Mouse (Mus musculus) heart, embryonic 13.5 days (tissue): ENCODE results near the gene Nynrin. TPM values are rescaled to one million over a fixed set of nuclear protein-coding genes. Genes with fewer than 3 reads are reported as not detected.

Source experiments
- ATAC-seq: fragments of 200-750 bp; cut with Nextera tagmentation; 2 replicates; pipeline ENCODE4 v1.8.0; 2017; ENCODE audit warnings: moderate TSS enrichment; ENCODE audit not compliant: insufficient number of reproducible peaks, low FRiP score, low TSS enrichment; ENCODE audit errors: extremely low read depth
- H3K27ac ChIP-seq: fragments of 300-500 bp; sonication (generic); replicated peaks from 2 replicates; pipeline ENCODE4 v1.5.1; 2015; ENCODE audit warnings: moderate library complexity, mild to moderate bottlenecking, inconsistent platforms
- H3K27me3 ChIP-seq: fragments of 300-500 bp; sonication (generic); replicated peaks from 2 replicates; pipeline ENCODE4 v1.6.1; 2015; ENCODE audit warnings: mild to moderate bottlenecking, inconsistent platforms
- H3K36me3 ChIP-seq: fragments of 300-500 bp; sonication (generic); 2 replicates; pipeline ENCODE4 v1.6.1; 2015; ENCODE audit warnings: mild to moderate bottlenecking, inconsistent platforms
- H3K4me1 ChIP-seq: fragments of 300-500 bp; sonication (generic); 2 replicates; pipeline ENCODE4 v1.6.1; 2015; ENCODE audit warnings: inconsistent platforms
- H3K4me2 ChIP-seq: fragments of 300-500 bp; sonication (generic); 2 replicates; pipeline ENCODE4 v1.6.1; 2015; ENCODE audit warnings: inconsistent platforms, mild to moderate bottlenecking, moderate library complexity
- H3K4me3 ChIP-seq: fragments of 300-500 bp; sonication (generic); 2 replicates; pipeline ENCODE4 v1.5.1; 2015; ENCODE audit warnings: moderate library complexity, mild to moderate bottlenecking, inconsistent platforms
- H3K9ac ChIP-seq: fragments of 300-500 bp; sonication (generic); 2 replicates; pipeline ENCODE4 v1.6.1; 2015; ENCODE audit warnings: inconsistent platforms, mild to moderate bottlenecking, moderate library complexity
- H3K9me3 ChIP-seq: fragments of 300-500 bp; sonication (generic); 2 replicates; pipeline ENCODE4 v1.6.1; 2016; ENCODE audit warnings: inconsistent platforms
- WGBS: fragments of 180-500 bp; shearing (Covaris S2); methylation state at CpG from one replicate; pipeline ENCODE4 v1.1.7; 2015; ENCODE audit warnings: mixed read lengths; 5-methylcytosine and 5-hydroxymethylcytosine counted together
- polyA plus RNA-seq: library from polyadenylated mRNA; unstranded; fragments of >200 nt; fragmentation: Nextera tagmentation; extraction: Ambion mirVana; gene quantifications from 2 replicates; pipeline ENCODE4 v1.2.1, GENCODE M21; 2015

The Nynrin gene
- polyA plus RNA-seq, 1 experiment from 2014 or later, result 18.2 TPM

DNA sequence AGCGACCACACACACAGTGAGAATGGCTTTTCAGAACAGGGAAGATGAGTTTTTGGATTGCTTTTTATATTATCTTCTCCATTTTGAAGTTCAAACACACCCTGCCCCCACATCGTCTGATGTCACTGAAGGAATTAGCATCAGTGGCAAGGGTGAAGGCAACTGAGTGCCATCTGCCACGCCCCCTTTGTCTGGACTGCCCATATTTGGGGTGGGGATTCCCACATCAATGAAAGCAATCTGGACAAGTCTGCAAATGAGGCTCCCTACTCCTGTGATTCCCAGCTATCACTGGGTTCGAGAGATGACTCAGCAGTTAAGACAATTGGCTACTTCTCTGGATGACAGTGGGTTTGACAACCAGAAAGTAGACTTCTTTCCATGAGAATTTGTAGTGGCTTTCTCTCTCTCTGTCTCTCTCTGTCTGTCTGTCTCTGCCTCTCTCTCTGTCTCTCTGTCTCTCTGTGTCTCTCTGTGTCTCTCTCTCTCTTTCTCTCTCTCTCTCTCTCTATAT lies 12.9 kb upstream of the Nynrin start:
- Histone ChIP-seq H3K9ac (no peak overlapping the region), H3K9me3 (no peaks in the 10 kb centered on the region), H3K4me1 (no peaks in the 10 kb centered on the region), H3K36me3 (no peaks in the 10 kb centered on the region), H3K4me3 (no peak overlapping the region), H3K4me2 (no peak overlapping the region), H3K27ac (no peak overlapping the region), H3K27me3 (no peaks in the 10 kb centered on the region)
- no peak for ATAC-seq
- WGBS, result 66% methylated on average over 4 of the region's 4 CpGs

DNA sequence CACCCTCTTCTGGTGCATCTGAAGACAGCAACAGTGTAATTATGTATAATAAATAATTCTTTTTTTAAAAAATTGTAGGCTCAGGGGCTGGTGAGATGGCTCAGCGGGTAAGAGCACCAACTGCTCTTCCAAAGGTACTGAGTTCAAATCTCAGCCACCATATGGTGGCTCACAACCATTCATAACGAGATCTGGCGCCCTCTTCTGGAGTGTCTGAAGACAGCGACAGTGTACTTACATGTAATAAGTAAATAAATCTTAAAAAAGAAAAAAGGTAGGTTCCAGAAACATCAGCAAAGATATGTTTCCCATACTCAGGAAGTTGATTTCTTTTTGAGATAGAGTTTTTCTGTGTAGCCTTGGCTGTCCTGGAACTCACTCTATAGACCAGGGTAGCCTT lies 11.0 kb upstream of the Nynrin start:
- Histone ChIP-seq H3K9ac (no peak overlapping the region), H3K4me1 (no peaks in the 10 kb centered on the region), H3K27ac (no peak overlapping the region), H3K36me3 (no peaks in the 10 kb centered on the region), H3K27me3 (no peaks in the 10 kb centered on the region), H3K9me3 (no peaks in the 10 kb centered on the region), H3K4me3 (no peak overlapping the region), H3K4me2 (no peak overlapping the region)
- WGBS, result 84% methylated on average over 4 of the region's 4 CpGs
- no peak for ATAC-seq

GRCm38 (mm10) chr14:55845506-55846294 lies 8.1 kb upstream of the Nynrin start:
- Histone ChIP-seq H3K4me3 (no peak overlapping the region), H3K27ac (no peak overlapping the region), H3K4me1 (no peaks in the 10 kb centered on the region), H3K4me2 (no peak overlapping the region), H3K27me3 (no peaks in the 10 kb centered on the region), H3K9me3 (no peaks in the 10 kb centered on the region), H3K9ac (no peak overlapping the region), H3K36me3 (no peaks in the 10 kb centered on the region)
- ATAC-seq, result no peak
- WGBS, result 53% methylated on average over 9 of the region's 9 CpGs

- no peak overlapping the region for H3K9ac ChIP-seq
- 40% methylated on average over 6 of the region's 6 CpGs for WGBS
- H3K36me3 ChIP-seq, result no peaks in the 10 kb centered on the region
- H3K27me3 ChIP-seq, result no peaks in the 10 kb centered on the region
- H3K9me3 ChIP-seq, result no peaks in the 10 kb centered on the region
- no peak overlapping the region for H3K4me2 ChIP-seq
- peaks cover 26% of the 10 kb centered on the region for H3K4me1 ChIP-seq
- H3K27ac ChIP-seq, result no peak overlapping the region
- H3K4me3 ChIP-seq, result no peak overlapping the region
- no peak for ATAC-seq
Measured at GRCm38 (mm10) chr14:55850885-55851284, 2.9 kb upstream of the Nynrin start.

DNA sequence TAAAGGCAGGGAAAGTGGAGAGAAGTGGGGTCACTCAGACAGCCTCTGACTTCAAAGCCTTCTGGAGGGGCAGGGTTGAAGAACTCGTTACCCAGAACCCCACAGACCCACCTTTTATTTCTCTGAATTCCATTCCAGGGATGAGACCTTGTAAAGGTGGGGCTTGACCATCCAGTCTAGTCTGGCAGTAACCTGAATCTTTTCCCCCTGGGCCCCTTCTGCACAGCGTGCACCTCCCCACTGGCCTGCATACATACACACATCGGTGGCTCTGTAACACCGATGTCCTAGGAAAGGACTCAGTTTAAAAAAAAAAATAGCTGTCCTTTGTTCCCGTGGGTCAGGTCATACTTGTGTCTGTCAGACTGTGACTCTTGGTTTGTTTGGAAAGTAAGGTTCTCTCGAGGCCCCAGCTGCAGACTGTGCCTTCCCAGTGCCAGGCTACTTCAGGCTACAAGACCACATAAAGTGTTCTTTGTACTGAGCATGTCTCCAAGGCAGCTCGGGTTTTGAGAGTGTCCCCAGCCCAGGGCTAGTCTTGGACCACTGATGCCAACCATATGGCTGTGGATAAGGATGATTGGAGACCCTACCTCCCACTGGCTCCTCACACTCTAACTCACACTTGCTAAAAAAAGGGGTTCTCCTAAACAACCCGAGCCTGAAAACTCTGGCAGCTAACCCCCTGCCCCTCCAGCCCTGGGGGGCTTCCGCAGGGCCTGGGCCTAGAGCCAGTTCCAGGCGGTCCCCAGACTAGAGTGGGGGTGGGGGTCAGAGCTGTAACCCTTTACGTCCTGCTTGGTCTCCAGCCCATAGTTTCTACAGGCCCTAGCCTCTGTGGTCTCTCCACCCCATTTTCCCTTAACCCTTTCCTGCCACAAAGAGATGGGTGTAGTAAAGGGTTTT lies 911 bp upstream of the Nynrin start:
- H3K4me3 ChIP-seq, result peak overlapping the region; percentile 74
- H3K27me3 ChIP-seq, result no peaks in the 10 kb centered on the region
- H3K36me3 ChIP-seq, result peaks cover 9% of the 10 kb centered on the region
- peak overlapping the region; percentile 91 for H3K9ac ChIP-seq
- peak overlapping the region; percentile 96 for H3K27ac ChIP-seq
- 6% methylated on average over 11 of the region's 11 CpGs for WGBS
- peak; percentile 56 for ATAC-seq
- peaks cover 46% of the 10 kb centered on the region for H3K4me1 ChIP-seq
- H3K9me3 ChIP-seq, result no peaks in the 10 kb centered on the region
- peak overlapping the region; percentile 86 for H3K4me2 ChIP-seq

DNA sequence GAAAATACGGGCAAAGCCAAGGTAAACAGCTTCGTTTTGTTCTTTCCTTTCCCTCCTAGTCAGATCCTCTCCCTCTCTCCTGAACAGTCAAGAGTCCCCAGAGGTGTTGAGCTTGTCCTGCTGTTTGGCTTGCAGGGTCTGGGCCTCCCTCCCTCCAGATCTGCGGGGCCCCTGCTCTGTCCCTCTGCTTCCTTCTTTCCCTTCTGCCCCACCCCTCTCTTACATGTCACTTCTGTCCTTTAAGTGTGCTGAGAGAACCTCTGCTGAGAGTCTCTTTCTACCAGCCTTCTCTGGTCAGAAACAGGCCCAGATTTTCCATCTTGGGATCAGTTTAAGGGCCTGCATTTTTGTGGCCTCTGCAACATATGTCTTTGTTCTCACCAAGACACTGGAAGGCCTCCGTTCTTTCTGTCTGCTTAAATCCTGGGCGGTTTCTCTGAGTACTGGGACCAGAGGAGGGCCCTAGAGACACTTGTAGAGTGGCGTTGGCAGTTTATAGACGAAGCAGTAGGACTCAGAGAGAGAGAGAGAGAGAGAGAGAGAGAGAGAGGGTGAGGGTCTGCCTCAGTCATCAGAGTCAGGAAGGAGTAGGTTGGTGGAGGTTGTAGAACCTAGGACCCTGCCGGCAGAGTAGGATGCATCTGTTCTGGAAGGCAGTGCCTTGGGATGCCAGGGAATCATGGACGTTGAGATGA lies 743 bp downstream of the Nynrin start:
- no peak for ATAC-seq
- WGBS, result 0% methylated on average over 9 of the region's 9 CpGs

GRCm38 (mm10) chr14:55855101-55855561 lies 1.3 kb downstream of the Nynrin start:
- H3K4me1 ChIP-seq, result peaks cover 67% of the 10 kb centered on the region
- H3K27ac ChIP-seq, result peak overlapping the region; percentile 96
- peak overlapping the region; percentile 74 for H3K4me3 ChIP-seq
- H3K36me3 ChIP-seq, result peaks cover 22% of the 10 kb centered on the region
- peak overlapping the region; percentile 86 for H3K4me2 ChIP-seq
- H3K9me3 ChIP-seq, result no peaks in the 10 kb centered on the region
- H3K9ac ChIP-seq, result peak overlapping the region; percentile 91
- no peaks in the 10 kb centered on the region for H3K27me3 ChIP-seq
- WGBS, result 1% methylated on average over 4 of the region's 4 CpGs
- no peak for ATAC-seq

More for the DNA sequence above, 743 bp downstream of the Nynrin start:
- Histone ChIP-seq H3K4me1 (peaks cover 62% of the 10 kb centered on the region), H3K27me3 (no peaks in the 10 kb centered on the region), H3K36me3 (peaks cover 21% of the 10 kb centered on the region), H3K9me3 (no peaks in the 10 kb centered on the region), H3K4me2 (peak overlapping the region; percentile 86), H3K27ac (peak overlapping the region; percentile 96), H3K4me3 (peak overlapping the region; percentile 74), H3K9ac (peak overlapping the region; percentile 91)

GRCm38 (mm10) chr14:55857588-55857987 lies 3.8 kb downstream of the Nynrin start:
- Histone ChIP-seq H3K36me3 (peaks cover 22% of the 10 kb centered on the region), H3K4me2 (peak overlapping the region; percentile 86), H3K27me3 (no peaks in the 10 kb centered on the region), H3K4me3 (peak overlapping the region; percentile 24), H3K9me3 (no peaks in the 10 kb centered on the region), H3K4me1 (peaks cover 83% of the 10 kb centered on the region), H3K9ac (peak overlapping the region; percentile 59), H3K27ac (peak overlapping the region; percentile 40; the same call in 1 of the 2 replicates)
- WGBS, result 28% methylated on average over 4 of the region's 4 CpGs
- ATAC-seq, result no peak

DNA sequence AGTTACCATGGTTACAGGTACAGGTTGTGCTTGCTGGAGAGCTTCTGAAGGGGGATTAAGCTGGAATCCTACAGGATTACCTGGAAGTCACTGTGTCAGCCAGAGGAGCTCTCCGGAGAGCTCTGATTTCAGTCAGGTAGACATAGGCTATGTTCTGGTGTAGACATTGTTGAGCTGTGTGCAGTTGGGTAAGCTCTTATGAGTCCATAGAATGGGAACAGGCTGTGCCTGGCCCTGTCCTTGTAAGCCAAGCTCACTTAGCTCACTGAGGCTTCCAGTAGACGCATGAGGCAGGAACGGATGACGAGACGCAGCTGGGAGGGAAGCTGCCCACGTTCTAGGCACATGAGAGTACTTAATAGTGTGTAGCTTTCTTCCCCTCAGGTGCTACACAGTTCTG lies 8.4 kb downstream of the Nynrin start:
- Histone ChIP-seq H3K9me3 (no peaks in the 10 kb centered on the region), H3K4me1 (peaks cover 69% of the 10 kb centered on the region), H3K36me3 (peaks cover 60% of the 10 kb centered on the region), H3K27me3 (no peaks in the 10 kb centered on the region), H3K4me2 (no peak overlapping the region), H3K27ac (no peak overlapping the region), H3K9ac (peak overlapping the region; percentile 57; the same call in 1 of the 2 replicates), H3K4me3 (no peak overlapping the region)
- WGBS, result 56% methylated on average over 6 of the region's 6 CpGs
- no peak for ATAC-seq

GRCm38 (mm10) chr14:55862970-55863369 lies 9.2 kb downstream of the Nynrin start:
- no peaks in the 10 kb centered on the region for H3K27me3 ChIP-seq
- H3K4me2 ChIP-seq, result no peak overlapping the region
- ATAC-seq, result no peak
- no peak overlapping the region for H3K4me3 ChIP-seq
- peaks cover 62% of the 10 kb centered on the region for H3K36me3 ChIP-seq
- H3K27ac ChIP-seq, result no peak overlapping the region
- H3K9ac ChIP-seq, result no peak overlapping the region; the same call in 1 of the 2 replicates
- peaks cover 62% of the 10 kb centered on the region for H3K4me1 ChIP-seq
- WGBS, result 91% methylated on average over 10 of the region's 10 CpGs
- no peaks in the 10 kb centered on the region for H3K9me3 ChIP-seq
